ENCODE assay signal across 35 mouse cellular contexts in the genomic region with DNA sequence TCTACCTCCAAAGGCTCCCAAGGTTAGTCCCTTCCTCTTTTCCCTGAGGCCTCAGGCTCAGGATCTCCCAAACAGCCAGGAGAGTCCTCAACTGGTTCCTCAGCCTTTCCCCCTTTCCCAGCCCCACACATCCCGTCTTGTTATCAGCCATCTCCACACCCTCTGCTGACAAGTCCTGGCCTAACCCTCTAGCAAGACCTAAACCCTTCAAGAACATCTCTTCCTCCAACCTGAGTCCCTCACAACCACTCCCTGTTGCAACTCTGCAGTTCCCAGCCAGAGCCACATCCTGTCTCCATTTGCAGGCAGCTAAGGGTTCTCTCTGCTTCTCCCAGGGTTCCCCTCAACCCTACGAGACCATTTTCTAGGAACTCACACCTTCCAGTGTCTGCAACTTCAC. TPM values are rescaled to one million over a fixed set of nuclear protein-coding genes. Genes with fewer than 3 reads are reported as not detected.
"Had no signal": no experiment of that assay in that cellular context is flagged by ENCODE, and none has a peak within 500 bp of the region (broad histone marks: within the 10 kb centered on the region; RNA-seq: fewer than 3 reads in every experiment).

No protein-coding gene starts in this region.

- H3K36me3 ChIP-seq: heart, embryonic 10.5 days; heart, embryonic 12.5 days; hindbrain, embryonic 10.5 days; hindbrain, embryonic 12.5 days; intestine, embryonic 15.5 days; limb, embryonic 13.5 days; limb, embryonic 15.5 days had no signal

- H3K4me1 ChIP-seq: hindbrain, embryonic 12.5 days; limb, embryonic 13.5 days; limb, embryonic 15.5 days had no signal

- H3K9me3 ChIP-seq: heart, embryonic 10.5 days; heart, embryonic 12.5 days; hindbrain, embryonic 10.5 days; hindbrain, embryonic 12.5 days; intestine, embryonic 15.5 days; limb, embryonic 13.5 days; limb, embryonic 15.5 days had no signal

- H3K4me3 ChIP-seq: heart, embryonic 10.5 days; heart, embryonic 12.5 days; hindbrain, embryonic 10.5 days; hindbrain, embryonic 12.5 days; intestine, embryonic 15.5 days; layer of hippocampus, adult 2 months; limb, embryonic 13.5 days; limb, embryonic 15.5 days had no signal

- DNase-seq: gastrocnemius, postnatal 14 days; gastrocnemius, postnatal 36 days; heart, adult 18-20 months; heart, postnatal 10 days; heart, postnatal 4 days; kidney, adult 18-20 months; kidney, adult 8-10 months; kidney, postnatal 10 days; kidney, postnatal 25 days; kidney, postnatal 4 days; left cerebral cortex, postnatal 4 days had no signal

- H3K27me3 ChIP-seq: heart, embryonic 12.5 days; intestine, embryonic 15.5 days; limb, embryonic 15.5 days had no signal

- H3K27ac ChIP-seq: heart, embryonic 10.5 days; hindbrain, embryonic 10.5 days; hindbrain, embryonic 12.5 days; hindbrain, embryonic 14.5 days; intestine, embryonic 15.5 days; layer of hippocampus, adult 2 months; limb, embryonic 13.5 days; limb, embryonic 15.5 days had no signal

- H3K4me2 ChIP-seq: heart, embryonic 12.5 days; hindbrain, embryonic 12.5 days; hindbrain, embryonic 14.5 days; intestine, embryonic 15.5 days; limb, embryonic 13.5 days; limb, embryonic 15.5 days had no signal

- ATAC-seq: hindbrain, embryonic 16.5 days; inflammation-experienced regulatory T-cells, adult 6 months; intestine, embryonic 15.5 days; intestine, postnatal 0 days had no signal

- H3K9ac ChIP-seq: heart, embryonic 12.5 days; hindbrain, embryonic 12.5 days; hindbrain, embryonic 14.5 days; intestine, embryonic 15.5 days; limb, embryonic 13.5 days; limb, embryonic 15.5 days had no signal

RNA-seq across cellular contexts. Expression of a gene that starts 16.8 kb away (rescaled TPM):
- total RNA-seq: gastrocnemius, adult 18-20 months; gastrocnemius, adult 8-10 months; gastrocnemius, postnatal 14 days; gastrocnemius, postnatal 36 days; heart, adult 18-20 months; heart, postnatal 25 days; layer of hippocampus, adult 2 months; layer of hippocampus, postnatal 25 days; left cerebral cortex, adult 8-10 months; left cerebral cortex, postnatal 10 days; left cerebral cortex, postnatal 25 days; left cerebral cortex, postnatal 4 days had no signal
- polyA plus RNA-seq: heart, embryonic 10.5 days; hindbrain, embryonic 10.5 days; kidney, embryonic 14.5 days had no signal

RNA-seq across cellular contexts. Expression of a gene that starts 54.1 kb away (rescaled TPM):
- total RNA-seq: gastrocnemius, adult 18-20 months; gastrocnemius, adult 8-10 months; gastrocnemius, postnatal 14 days; gastrocnemius, postnatal 36 days; heart, adult 18-20 months; heart, adult 8-10 months; heart, postnatal 10 days; heart, postnatal 25 days; heart, postnatal 4 days; left cerebral cortex, postnatal 4 days had no signal
- polyA plus RNA-seq: heart, embryonic 10.5 days; heart, embryonic 12.5 days; heart, embryonic 14.5 days; heart, embryonic 16.5 days; hindbrain, embryonic 10.5 days; hindbrain, embryonic 12.5 days; hindbrain, embryonic 16.5 days; inflammation-experienced regulatory T-cells, adult 6 months; intestine, embryonic 15.5 days; limb, embryonic 11.5 days had no signal
